8 mouse cellular contexts compared by ENCODE assay signal in genomic region chr9:108854241-108854696, GRCm38 (mm10). TPM values are rescaled to one million over a fixed set of nuclear protein-coding genes. Genes with fewer than 3 reads are reported as not detected.
DNase-seq lines count a peak whose midpoint lies in the region; ATAC-seq lines count a peak whose summit lies in the region.

No protein-coding gene starts in this region.

- peak; percentile 80 for ATAC-seq in intestine, embryonic 14.5 days (replicated peaks; ENCODE audit: low FRiP score, low TSS enrichment, low read depth)

- DNase-seq in adrenal gland, adult 18-20 months (ENCODE audit: low spot score in 2 of 2): peak; percentile 85 to 86
- peak; percentile 95 for DNase-seq in embryo, embryonic 10 days (ENCODE audit: low spot score)
- peak; percentile 89 for DNase-seq in gastrocnemius, postnatal 14 days
- peak; percentile 90 for DNase-seq in intestine, embryonic 14.5 days (ENCODE audit: low spot score)
- DNase-seq in left cerebral cortex, postnatal 25 days (ENCODE audit: low spot score in 2 of 2): peak; percentile 83 to 92
- DNase-seq in mesoderm, embryonic 11.5 days (ENCODE audit: low read depth, low spot score): peak; percentile 91
- DNase-seq in right cerebral cortex, postnatal 25 days: peak; percentile 86
- peak; percentile 74 to 85 for DNase-seq in urinary bladder, postnatal 36 days (ENCODE audit: low spot score in 2 of 2)

- H3K9me3 ChIP-seq in intestine, embryonic 14.5 days (ENCODE audit: control insufficient read depth, low read length): no peaks in the 10 kb centered on the region

- H3K4me3 ChIP-seq in intestine, embryonic 14.5 days (ENCODE audit: low read depth, low read length): peak overlapping the region; percentile 62

- WGBS in intestine, embryonic 14.5 days: under 1% methylated on average over 28 of the region's 28 CpGs

- peaks cover 17% of the 10 kb centered on the region for H3K36me3 ChIP-seq in intestine, embryonic 14.5 days (ENCODE audit: control insufficient read depth, insufficient read depth, low read length)

- intact Hi-C loops in gastrocnemius, postnatal 14 days (cut with DNase I; ENCODE audit: low total_unique reads): no loop called here
- intact Hi-C loops in left cerebral cortex, postnatal 25 days (cut with DNase I): no loop called here

- H3K4me2 ChIP-seq in intestine, embryonic 14.5 days (ENCODE audit: low read length): peak overlapping the region; percentile 53

- no peaks in the 10 kb centered on the region for H3K27me3 ChIP-seq in intestine, embryonic 14.5 days (replicated peaks; ENCODE audit: control insufficient read depth, insufficient read depth, low read length)

- H3K9ac ChIP-seq in intestine, embryonic 14.5 days (ENCODE audit: low read length): peak overlapping the region; percentile 56

- peak overlapping the region; percentile 55 for H3K27ac ChIP-seq in intestine, embryonic 14.5 days (ENCODE audit: low read depth)

- H3K4me1 ChIP-seq in intestine, embryonic 14.5 days (replicated peaks; ENCODE audit: control insufficient read depth, insufficient read depth, low read length): peaks cover 7% of the 10 kb centered on the region

RNA-seq across cellular contexts. Expression of gene Slc26a6, which starts 1.2 kb away (rescaled TPM):
- 10 to 100 TPM in 1 of 2 experiments, 1 to 10 TPM in 1; 9.6 to 13.8 TPM for total RNA-seq in adrenal gland, adult 18-20 months (2021)
- total RNA-seq in gastrocnemius, postnatal 14 days (2021): 10 to 100 TPM; 13.0 to 13.8 TPM
- 13.5 and 14.8 TPM in 2 replicates for polyA plus RNA-seq in intestine, embryonic 14.5 days (2014; fragmentation: Nextera tagmentation; extraction: Ambion mirVana)
- 10 to 100 TPM; 18.4 to 19.1 TPM for total RNA-seq in left cerebral cortex, postnatal 25 days (2021)

RNA-seq across cellular contexts. Expression of gene Celsr3, which starts 28.1 kb away (rescaled TPM):
- 1 to 10 TPM; 3.6 to 4.1 TPM for total RNA-seq in adrenal gland, adult 18-20 months (2021)
- under 1 TPM; 0.18 to 0.24 TPM for total RNA-seq in gastrocnemius, postnatal 14 days (2021)
- polyA plus RNA-seq in intestine, embryonic 14.5 days (2014; fragmentation: Nextera tagmentation; extraction: Ambion mirVana): 1.3 and 2.1 TPM in 2 replicates
- 10 to 100 TPM; 46.8 to 61.9 TPM for total RNA-seq in left cerebral cortex, postnatal 25 days (2021)

RNA-seq across cellular contexts. Expression of gene Nckipsd, which starts 46.1 kb away (rescaled TPM):
- 10 to 100 TPM; 10.8 to 11.3 TPM for total RNA-seq in adrenal gland, adult 18-20 months (2021)
- 1 to 10 TPM; 3.5 to 4.5 TPM for total RNA-seq in gastrocnemius, postnatal 14 days (2021)
- polyA plus RNA-seq in intestine, embryonic 14.5 days (2014; fragmentation: Nextera tagmentation; extraction: Ambion mirVana): 14.3 and 15.3 TPM in 2 replicates
- 10 to 100 TPM; 54.4 to 60.5 TPM for total RNA-seq in left cerebral cortex, postnatal 25 days (2021)

Comparison
In these comparisons a context has a peak if more than half of its experiments do, and no peak if none do; other contexts are left out.
1. Peak in every context shown above with its lines: DNase-seq, ATAC-seq, H3K4me3 ChIP-seq and H3K27ac ChIP-seq.
2. RNA of gene Celsr3, which starts 28.1 kb away (total RNA-seq): 46.8 to 61.9 TPM in left cerebral cortex, postnatal 25 days; 3.6 to 4.1 TPM in adrenal gland, adult 18-20 months and 0.18 to 0.24 TPM in gastrocnemius, postnatal 14 days; every median in the first group is over 4 times any median in the second.
3. RNA of gene Nckipsd, which starts 46.1 kb away (total RNA-seq): 54.4 to 60.5 TPM in left cerebral cortex, postnatal 25 days; 10.8 to 11.3 TPM in adrenal gland, adult 18-20 months and 3.5 to 4.5 TPM in gastrocnemius, postnatal 14 days; every median in the first group is over 4 times any median in the second.